Mouse (Mus musculus): ENCODE measurements around the gene Scnm1.

DNA sequence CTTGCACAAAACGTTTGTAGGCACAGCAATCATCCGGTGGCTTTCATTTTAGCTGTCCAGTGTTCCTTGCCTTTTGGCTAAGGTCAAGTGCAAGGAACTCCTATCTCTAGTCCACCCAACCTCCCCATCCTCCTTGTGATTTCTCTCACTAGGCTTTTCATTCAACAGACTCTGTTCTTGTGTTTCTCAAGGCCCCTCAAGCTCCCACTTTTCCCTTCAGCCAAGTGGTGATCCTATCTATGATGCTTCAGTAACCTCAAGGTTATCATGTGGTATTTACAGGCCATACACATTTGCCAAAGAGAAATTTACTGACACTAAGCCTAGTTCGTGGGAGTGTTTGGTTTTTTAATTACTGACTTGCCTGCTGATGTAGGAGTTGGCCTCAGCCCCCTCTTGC is 46.1 kb upstream of the Scnm1 start:
- TF ChIP-seq CTCF (IDR thresholded peaks at IDR 0.05; ENCODE audit: low read depth, low read length) (no peak), POLR2A (IDR thresholded peaks at IDR 0.05; ENCODE audit: insufficient read depth, low read length) (no peak)

All from ES-Bruce4 (cell line).